Mouse (Mus musculus) adrenal gland, adult 8-10 months (tissue): Measurements from ENCODE around the gene Hoxa3. TPM values are rescaled to one million over a fixed set of nuclear protein-coding genes. Genes with fewer than 3 reads are reported as not detected.

Experiments
- DNase-seq: peaks from one replicate; pipeline ENCODE4 v3.0.0; 2022
- total RNA-seq, 4 experiments: library from RNA; stranded (reverse); gene quantifications; 2 replicates each; pipeline ENCODE4 v1.2.4; 2022

The Hoxa3 gene
- total RNA-seq, 4 experiments from 2014 or later, result 2.9 to 9.8 (median 6.8) TPM

- DNase-seq, result no peak
These were observed 33.3 kb upstream of the Hoxa3 start for GRCm38 (mm10) chr6:52246403-52246803.

- DNase-seq, result no peak
These were observed 32.6 kb upstream of the Hoxa3 start, which contains the start of gene Hoxa11 for GRCm38 (mm10) chr6:52245757-52246142. Gene Hoxa11 (minus strand): TSS chr6:52245810.

- DNase-seq, result no peak
These were observed 32.1 kb upstream of the Hoxa3 start for GRCm38 (mm10) chr6:52245040-52245756.

- no peak for DNase-seq
These were observed 31.4 kb upstream of the Hoxa3 start for GRCm38 (mm10) chr6:52244471-52245039.

GRCm38 (mm10) chr6:52243681-52244121 lies 30.6 kb upstream of the Hoxa3 start:
- DNase-seq, result no peak

GRCm38 (mm10) chr6:52242801-52243332 lies 29.7 kb upstream of the Hoxa3 start:
- no peak for DNase-seq

GRCm38 (mm10) chr6:52241001-52241621 lies 28.0 kb upstream of the Hoxa3 start:
- no peak for DNase-seq

- no peak for DNase-seq
These were observed 27.4 kb upstream of the Hoxa3 start, which contains the start of gene Hoxa10 for GRCm38 (mm10) chr6:52240389-52241000. Gene Hoxa10 (minus strand): TSS chr6:52240854.

GRCm38 (mm10) chr6:52239625-52240388 lies 26.7 kb upstream of the Hoxa3 start:
- DNase-seq, result no peak

GRCm38 (mm10) chr6:52238976-52239375 lies 25.8 kb upstream of the Hoxa3 start:
- DNase-seq, result no peak

GRCm38 (mm10) chr6:52238155-52238545 lies 25.0 kb upstream of the Hoxa3 start:
- no peak for DNase-seq

GRCm38 (mm10) chr6:52237346-52238154 lies 24.4 kb upstream of the Hoxa3 start:
- DNase-seq, result no peak

- no peak for DNase-seq
These were observed 23.7 kb upstream of the Hoxa3 start for GRCm38 (mm10) chr6:52236806-52237205.

GRCm38 (mm10) chr6:52235866-52236265 lies 22.7 kb upstream of the Hoxa3 start:
- no peak for DNase-seq

GRCm38 (mm10) chr6:52235267-52235666 lies 22.1 kb upstream of the Hoxa3 start:
- DNase-seq, result no peak

GRCm38 (mm10) chr6:52234428-52235140 lies 21.4 kb upstream of the Hoxa3 start:
- DNase-seq, result no peak

GRCm38 (mm10) chr6:52233546-52234427 lies 20.7 kb upstream of the Hoxa3 start:
- no peak for DNase-seq

GRCm38 (mm10) chr6:52232984-52233545 lies 19.9 kb upstream of the Hoxa3 start:
- no peak for DNase-seq

GRCm38 (mm10) chr6:52232568-52232965 lies 19.4 kb upstream of the Hoxa3 start:
- DNase-seq, result no peak
